Comparison of ENCODE assay signal across 9 mouse cellular contexts in the genomic region with DNA sequence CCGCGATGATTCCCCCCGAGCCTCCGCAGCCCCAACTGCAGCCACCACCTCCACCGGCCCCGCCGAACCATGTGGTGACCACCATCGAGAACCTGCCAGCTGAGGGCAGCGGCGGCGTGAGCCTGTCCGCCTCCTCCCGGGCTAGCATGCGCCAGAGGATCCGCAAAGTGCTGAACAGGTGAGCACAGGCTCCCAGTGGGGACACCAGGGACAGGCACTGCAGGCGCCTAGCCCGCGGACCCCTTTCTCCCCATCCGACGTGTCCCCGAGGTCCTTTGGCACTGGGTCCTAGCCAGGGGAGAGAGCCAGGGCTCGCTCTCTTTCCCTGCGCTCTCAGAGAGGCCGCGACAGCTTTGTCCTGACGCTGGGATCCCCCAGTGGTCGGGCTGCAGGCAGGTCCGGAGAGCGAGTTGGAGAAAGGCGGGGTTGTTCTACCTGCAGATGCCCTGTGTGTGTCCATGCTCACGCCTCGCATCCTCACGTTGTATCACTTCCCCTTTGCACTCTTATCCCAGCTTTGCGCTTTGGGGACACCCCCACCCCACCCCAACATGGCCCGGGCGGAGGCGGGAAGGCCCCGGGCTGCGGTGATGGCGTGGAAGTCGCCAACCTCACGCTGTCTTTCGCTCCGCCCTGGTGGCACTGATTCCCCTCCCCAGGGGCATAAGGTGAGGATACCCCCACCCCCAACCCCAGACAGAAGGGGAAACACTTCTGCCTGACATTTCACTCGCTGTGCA. TPM values are rescaled to one million over a fixed set of nuclear protein-coding genes. Genes with fewer than 3 reads are reported as not detected.
DNase-seq lines count a peak whose midpoint lies in the region; ATAC-seq and TF ChIP-seq lines count a peak whose summit lies in the region.
"Had no signal": no experiment of that assay in that cellular context is flagged by ENCODE, and none has a peak within 500 bp of the region (broad histone marks: within the 10 kb centered on the region; RNA-seq: fewer than 3 reads in every experiment).

No protein-coding gene starts in this region.

- intact Hi-C loops in heart, postnatal 25 days (cut with DNase I): no loop called here

- peaks cover 6% of the 10 kb centered on the region; the same call in 1 of the 2 replicates for H3K27me3 ChIP-seq in heart, embryonic 10.5 days (ENCODE audit: insufficient read depth, poor library complexity, severe bottlenecking)
- peaks cover 15% of the 10 kb centered on the region for H3K27me3 ChIP-seq in kidney, embryonic 15.5 days
- H3K27me3 ChIP-seq in liver, embryonic 14.5 days (ENCODE audit: control insufficient read depth, insufficient read depth, low read length): peaks cover 17% of the 10 kb centered on the region

- H3K9ac ChIP-seq in kidney, embryonic 15.5 days: peak overlapping the region; percentile 46
- no peak overlapping the region for H3K9ac ChIP-seq in liver, embryonic 14.5 days (replicated peaks)

- peak overlapping the region; percentile 80 for H3K27ac ChIP-seq in heart, embryonic 10.5 days
- peak overlapping the region; percentile 75 for H3K27ac ChIP-seq in kidney, embryonic 15.5 days
- H3K27ac ChIP-seq in liver, embryonic 14.5 days: no peak overlapping the region

- peak overlapping the region; percentile 90 for H3K4me2 ChIP-seq in kidney, embryonic 15.5 days
- peak overlapping the region; percentile 61 for H3K4me2 ChIP-seq in liver, embryonic 14.5 days (ENCODE audit: low read depth)

- H3K4me1 ChIP-seq in heart, embryonic 10.5 days: peaks cover 11% of the 10 kb centered on the region; the same call in 1 of the 2 replicates
- H3K4me1 ChIP-seq in kidney, embryonic 15.5 days: peaks cover 11% of the 10 kb centered on the region
- no peaks in the 10 kb centered on the region for H3K4me1 ChIP-seq in liver, embryonic 14.5 days (replicated peaks; ENCODE audit: control insufficient read depth in 2 of 2, insufficient read depth in 2 of 2, low read length in 1 of 2)

- peak; percentile 77 for ATAC-seq in kidney, embryonic 15.5 days (replicated peaks; ENCODE audit: low FRiP score)
- no peak for ATAC-seq in liver, embryonic 14.5 days (ENCODE audit: insufficient read depth)

- H3K36me3 ChIP-seq in heart, embryonic 10.5 days: no peaks in the 10 kb centered on the region
- H3K36me3 ChIP-seq in kidney, embryonic 15.5 days: no peaks in the 10 kb centered on the region
- no peaks in the 10 kb centered on the region for H3K36me3 ChIP-seq in liver, embryonic 14.5 days (replicated peaks; ENCODE audit: control insufficient read depth, insufficient read depth, low read depth)
- H3K36me3 ChIP-seq: G1E had no signal

- no peaks in the 10 kb centered on the region for H3K9me3 ChIP-seq in heart, embryonic 10.5 days
- no peaks in the 10 kb centered on the region for H3K9me3 ChIP-seq in kidney, embryonic 15.5 days (replicated peaks)
- H3K9me3 ChIP-seq in liver, embryonic 14.5 days (ENCODE audit: control insufficient read depth, low read length): no peaks in the 10 kb centered on the region

- H3K4me3 ChIP-seq in heart, embryonic 10.5 days: peak overlapping the region; percentile 81
- H3K4me3 ChIP-seq in kidney, embryonic 15.5 days (replicated peaks): peak overlapping the region; percentile 61
- H3K4me3 ChIP-seq in liver, embryonic 14.5 days (ENCODE audit: insufficient read depth in 1 of 2, low read depth in 2 of 2, low read length in 2 of 2): peak overlapping the region; percentile 39 to 40

- no peak for TF ChIP-seq EP300 in liver, embryonic 14.5 days (IDR thresholded peaks at IDR 0.05; ENCODE audit: low read depth)

- peak; percentile 78 for DNase-seq in heart, embryonic 10.5 days (ENCODE audit: low spot score)
- DNase-seq in heart, postnatal 25 days (ENCODE audit: low spot score): no peak
- peak; percentile 42 to 54 for DNase-seq in cerebellum, postnatal 14 days
- DNase-seq in frontal cortex, postnatal 36 days (ENCODE audit: low spot score in 2 of 2): peak; percentile 55 to 56
- no peak for DNase-seq in liver, embryonic 14.5 days (ENCODE audit: low read depth in 3 of 3, low spot score in 3 of 3)
- DNase-seq in right cerebral cortex, postnatal 10 days (ENCODE audit: low spot score in 2 of 2): peak; percentile 48 to 57
- no peak for DNase-seq in spleen, postnatal 10 days (ENCODE audit: low spot score in 2 of 2)

- WGBS in heart, embryonic 10.5 days: 1% methylated on average over 45 of the region's 45 CpGs
- WGBS in kidney, embryonic 15.5 days: under 1% methylated on average over 45 of the region's 45 CpGs
- WGBS in liver, embryonic 14.5 days (ENCODE audit: insufficient replicate concordance): 2% methylated on average over 45 of the region's 45 CpGs

- TF ChIP-seq CTCF in liver, embryonic 14.5 days (IDR thresholded peaks at IDR 0.05; ENCODE audit: low read depth): no peak

RNA-seq across cellular contexts. Expression of gene Slc35f1, which starts 0.8 kb away (rescaled TPM):
- 1.3 TPM in 2 replicates for polyA plus RNA-seq in heart, embryonic 10.5 days (2016; fragmentation: Nextera tagmentation; extraction: Ambion mirVana)
- under 1 TPM; 0.67 to 0.81 TPM for total RNA-seq in heart, postnatal 25 days (2021)
- polyA plus RNA-seq in kidney, embryonic 15.5 days (2015; fragmentation: Nextera tagmentation; extraction: Ambion mirVana): 3.2 and 4.1 TPM in 2 replicates
- polyA plus RNA-seq in liver, embryonic 14.5 days (2012; rRNA removed): 0.01 and 0.06 TPM in 2 replicates
- not detected in 2 replicates for polyA plus RNA-seq in liver, embryonic 14.5 days (2014; fragmentation: Nextera tagmentation; extraction: Ambion mirVana)
- total RNA-seq: G1E had no signal
- polyA plus RNA-seq: G1E had no signal

Comparison
In these comparisons a context has a peak if more than half of its experiments do, and no peak if none do; other contexts are left out.
1. DNase-seq: peak in heart, embryonic 10.5 days (single experiment), cerebellum, postnatal 14 days (2 of 2), frontal cortex, postnatal 36 days (2 of 2) and right cerebral cortex, postnatal 10 days (2 of 2); none in heart, postnatal 25 days (single experiment), liver, embryonic 14.5 days (0 of 3) and spleen, postnatal 10 days (0 of 2).
2. Peak in every context shown above with its lines, with median percentiles within 50 percentile points of each other: H3K4me3 ChIP-seq.